Mouse (Mus musculus) MEL (cell line): Measurements from ENCODE around the gene Tshz2.

ENCODE experiments used
- BHLHE40 ChIP-seq: IDR thresholded peaks from 2 replicates; pipeline ENCODE4 v1.6.1; 2012; ENCODE audit warnings: low read depth, mild to moderate bottlenecking, inconsistent platforms, low read length, improper control_type of control experiment, borderline replicate concordance
- CTCF ChIP-seq, 3 experiments: IDR thresholded peaks in 2 of 3; conservative IDR thresholded peaks in 1 of 3; 2 replicates each; pipeline ENCODE4 v1.5.1; 2011 to 2012; ENCODE audit warnings: low read length in 3 of 3, low read depth in 2 of 3, mild to moderate bottlenecking in 2 of 3, improper control_type of control experiment in 1 of 3, inconsistent platforms in 1 of 3, mixed read lengths in 1 of 3, moderate library complexity in 1 of 3; ENCODE audit not compliant: control insufficient read depth in 1 of 3, insufficient read depth in 1 of 3, poor library complexity in 1 of 3, severe bottlenecking in 1 of 3
- E2F4 ChIP-seq: IDR thresholded peaks from 2 replicates; pipeline ENCODE4 v1.6.1; 2011; ENCODE audit warnings: low read depth, low read length, improper control_type of control experiment, borderline replicate concordance
- EP300 ChIP-seq, 2 experiments: IDR thresholded peaks; 2 replicates each; pipeline ENCODE4 v1.6.1; 2011; ENCODE audit warnings: improper control_type of control experiment in 2 of 2, low read length in 2 of 2, low read depth in 1 of 2, mild to moderate bottlenecking in 1 of 2
- MAZ ChIP-seq: IDR thresholded peaks from 2 replicates; pipeline ENCODE4 v1.6.1; 2012; ENCODE audit warnings: low read depth, mild to moderate bottlenecking, inconsistent platforms, low read length, improper control_type of control experiment
- MEF2A ChIP-seq: IDR thresholded peaks from 2 replicates; pipeline ENCODE4 v1.6.1; 2014; ENCODE audit warnings: low read depth, mild to moderate bottlenecking, inconsistent platforms, low read length, improper control_type of control experiment; ENCODE audit not compliant: poor library complexity, insufficient replicate concordance, severe bottlenecking; ENCODE audit errors: extremely low read depth
- MYC ChIP-seq: IDR thresholded peaks from 2 replicates; pipeline ENCODE4 v1.6.1; 2011; ENCODE audit warnings: low read depth, mild to moderate bottlenecking, low read length, improper control_type of control experiment, moderate library complexity
- NRF1 ChIP-seq: IDR thresholded peaks from 2 replicates; pipeline ENCODE4 v1.6.1; 2014; ENCODE audit warnings: low read depth, mild to moderate bottlenecking, inconsistent platforms, low read length, improper control_type of control experiment, moderate library complexity; ENCODE audit not compliant: poor library complexity, insufficient read depth, severe bottlenecking
- POLR2A ChIP-seq, 2 experiments: IDR thresholded peaks; 2 replicates each; pipeline ENCODE4 v1.6.1; 2011 to 2012; ENCODE audit warnings: low read length in 2 of 2, mild to moderate bottlenecking in 2 of 2, control low read depth in 1 of 2, improper control_type of control experiment in 1 of 2, low read depth in 1 of 2, moderate library complexity in 1 of 2; ENCODE audit not compliant: control insufficient read depth in 1 of 2, insufficient read depth in 1 of 2, poor library complexity in 1 of 2
- TAL1 ChIP-seq: IDR thresholded peaks from 2 replicates; pipeline ENCODE4 v1.6.1; 2012; ENCODE audit warnings: mild to moderate bottlenecking, inconsistent platforms, low read length, moderate library complexity, mixed read lengths

DNA sequence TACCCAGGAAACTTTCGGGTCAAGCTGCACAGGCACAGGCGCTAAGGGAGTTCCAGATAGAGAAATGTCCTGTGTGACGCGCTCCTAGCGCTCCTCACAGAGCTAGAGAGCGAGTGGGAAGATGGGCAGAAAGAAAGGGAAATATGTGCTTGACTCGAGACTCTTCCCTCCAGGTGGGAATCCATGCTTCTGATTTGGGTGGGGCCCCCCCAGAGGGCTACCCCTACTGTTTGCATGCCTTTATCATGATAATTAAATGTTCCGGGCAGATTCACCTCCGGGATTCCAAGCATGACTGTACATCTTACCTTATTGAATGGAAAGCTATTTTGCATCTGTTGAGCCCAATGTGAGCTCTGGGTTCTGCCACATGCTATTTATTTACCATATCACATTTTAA is 255.1 kb downstream of the Tshz2 start:
- TF ChIP-seq E2F4 (no peak), NRF1 (no peak), MAZ (no peak), CTCF (IDR thresholded peaks at IDR 0.05 in 2 of 3, conservative IDR thresholded peaks at IDR 0.05 in 1 of 3; ENCODE audit: control insufficient read depth in 1 of 3, insufficient read depth in 1 of 3, low read depth in 2 of 3, low read length in 3 of 3, poor library complexity in 1 of 3, severe bottlenecking in 1 of 3) (no peak), BHLHE40 (no peak), EP300 (IDR thresholded peaks at IDR 0.05; ENCODE audit: low read depth in 1 of 2, low read length in 2 of 2) (no peak), MEF2A (no peak), MYC (no peak), POLR2A (IDR thresholded peaks at IDR 0.05; ENCODE audit: control insufficient read depth in 1 of 2, insufficient read depth in 1 of 2, low read depth in 1 of 2, low read length in 2 of 2, poor library complexity in 1 of 2) (no peak), TAL1 (no peak)
